Mouse (Mus musculus) embryonic fibroblast, embryonic 13.5 days (primary cell): ENCODE measurements around the gene Alpl.

Source experiments
- CTCF ChIP-seq: IDR thresholded peaks from 2 replicates; pipeline ENCODE4 v1.5.1; 2011; ENCODE audit warnings: mild to moderate bottlenecking, control low read depth, low read length, moderate library complexity, borderline replicate concordance; ENCODE audit not compliant: insufficient read depth
- POLR2A ChIP-seq: IDR thresholded peaks from 2 replicates; pipeline ENCODE4 v1.6.1; 2011; ENCODE audit warnings: low read depth, mild to moderate bottlenecking, control low read depth, low read length, moderate library complexity

DNA sequence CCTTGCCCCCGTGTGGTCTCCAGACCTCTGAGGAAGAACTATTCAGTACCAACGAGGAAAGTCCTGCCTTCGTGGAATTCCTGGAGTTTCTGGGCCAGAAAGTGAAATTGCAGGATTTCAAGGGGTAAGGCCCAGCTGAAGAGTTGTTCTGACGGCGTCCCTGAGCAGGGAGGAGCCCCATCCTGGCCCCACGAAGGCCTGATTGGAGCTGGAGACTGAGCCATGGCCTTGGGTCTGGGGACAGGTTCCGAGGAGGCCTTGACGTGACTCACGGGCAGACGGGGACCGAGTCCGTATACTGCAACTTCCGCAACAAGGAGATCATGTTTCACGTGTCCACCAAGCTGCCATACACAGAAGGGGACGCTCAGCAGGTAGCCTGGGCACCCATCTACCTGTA lies 78.5 kb downstream of the Alpl start:
- TF ChIP-seq POLR2A: no peak
- no peak for TF ChIP-seq CTCF
